Mouse (Mus musculus) heart, adult 18-20 months (tissue): ENCODE results near the gene Ripk1. TPM values are rescaled to one million over a fixed set of nuclear protein-coding genes. Genes with fewer than 3 reads are reported as not detected.
A peak's percentile ranks its signal among the peaks of the same experiment; 100 is the strongest.

Experiments used
- DNase-seq, 2 experiments: peaks; one replicate each; pipeline ENCODE4 v3.0.0; 2021 to 2022; ENCODE audit warnings: mixed read lengths in 1 of 2
- total RNA-seq, 2 experiments: library from RNA; stranded (reverse); gene quantifications; 2 replicates each; pipeline ENCODE4 v1.2.3; 2021

Ripk1 gene
- total RNA-seq, 2 experiments from 2014 or later = 6.8 to 7.2 TPM

DNA sequence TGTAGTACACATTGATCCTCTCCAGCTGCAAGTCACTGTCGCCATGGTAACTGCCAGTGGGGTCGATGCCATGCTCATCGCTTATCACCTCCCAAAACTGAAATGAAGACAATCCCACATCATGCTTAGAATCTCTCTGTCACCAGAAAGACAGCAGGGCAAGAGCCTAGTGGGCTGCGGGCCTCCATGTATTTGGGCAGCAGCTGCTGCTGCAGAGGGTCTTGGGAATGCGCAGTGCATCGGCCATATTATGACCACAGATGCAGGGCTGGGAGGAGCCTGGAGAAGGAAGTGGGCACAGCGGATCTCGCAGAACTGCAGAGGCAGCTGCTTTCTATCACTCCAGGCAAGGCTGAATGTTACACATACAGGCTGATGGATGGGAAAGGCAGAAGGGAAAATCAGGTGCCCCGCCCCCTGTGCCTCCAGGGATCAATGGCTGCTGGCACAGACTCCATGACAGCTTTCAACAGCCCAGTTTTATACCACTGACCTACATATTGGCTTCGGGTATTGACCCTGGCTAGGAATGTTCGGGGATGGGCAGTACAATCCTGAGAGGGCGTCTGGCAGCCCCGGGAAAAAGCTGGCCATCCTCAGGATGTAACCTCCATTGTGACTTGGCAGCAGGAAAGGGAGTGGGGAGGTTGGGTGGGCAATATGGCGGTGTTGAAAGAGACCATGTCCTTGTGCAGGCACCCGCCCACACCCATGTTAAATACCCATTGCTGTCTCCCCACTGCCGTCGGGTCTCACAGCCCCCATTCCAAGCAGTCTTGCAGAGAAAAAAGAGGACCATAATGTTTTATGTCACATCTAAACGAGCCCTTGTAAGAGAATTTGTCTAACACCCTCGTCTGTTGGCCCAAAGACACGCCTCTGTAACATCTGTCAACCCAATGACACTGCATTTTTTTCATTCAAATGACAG, 74.7 kb downstream of the Ripk1 start:
- DNase-seq = peak; percentile 64 to 71

DNA sequence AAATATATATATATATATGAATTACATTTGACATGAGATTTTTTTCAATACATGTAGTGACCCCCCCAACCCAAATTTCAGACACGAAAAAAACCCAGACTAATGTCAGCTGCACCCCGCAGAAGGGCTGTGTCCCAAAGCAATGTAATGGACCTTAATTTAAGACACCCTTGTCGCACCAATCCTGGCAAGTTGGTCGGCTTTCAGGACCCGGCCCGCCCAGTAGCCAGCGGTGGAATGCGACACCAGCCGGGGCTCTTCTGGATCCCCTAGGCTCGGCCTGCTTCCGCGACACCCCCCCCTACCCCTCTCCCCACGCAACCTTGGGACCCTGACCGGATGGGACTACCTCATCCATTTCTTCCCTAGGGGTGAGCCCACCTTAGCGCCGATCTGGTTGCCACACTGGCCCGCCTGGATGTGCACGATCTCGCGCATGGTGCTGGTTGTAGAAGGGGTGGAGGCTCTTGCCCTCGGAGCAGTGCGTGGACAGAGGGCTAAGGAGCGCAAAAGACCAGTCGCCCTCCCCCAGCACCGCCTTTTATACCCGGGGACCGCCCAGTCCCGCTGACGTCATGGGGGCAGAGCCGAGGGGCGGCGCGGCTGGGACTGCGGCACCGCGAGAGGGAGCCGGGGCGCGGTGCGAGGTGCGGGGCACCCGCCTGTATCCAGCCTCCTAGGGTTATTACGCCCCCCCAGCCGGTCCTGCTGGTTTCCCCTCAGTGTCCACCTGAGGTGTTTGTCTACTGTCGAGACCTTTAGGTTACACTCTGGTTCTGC, 75.5 kb downstream of the Ripk1 start, which contains the start of gene Tubb2a:
Gene Tubb2a (minus strand): TSS at position 516 of the 780 bp plus-strand sequence.
- peak; percentile 97 for DNase-seq

DNA sequence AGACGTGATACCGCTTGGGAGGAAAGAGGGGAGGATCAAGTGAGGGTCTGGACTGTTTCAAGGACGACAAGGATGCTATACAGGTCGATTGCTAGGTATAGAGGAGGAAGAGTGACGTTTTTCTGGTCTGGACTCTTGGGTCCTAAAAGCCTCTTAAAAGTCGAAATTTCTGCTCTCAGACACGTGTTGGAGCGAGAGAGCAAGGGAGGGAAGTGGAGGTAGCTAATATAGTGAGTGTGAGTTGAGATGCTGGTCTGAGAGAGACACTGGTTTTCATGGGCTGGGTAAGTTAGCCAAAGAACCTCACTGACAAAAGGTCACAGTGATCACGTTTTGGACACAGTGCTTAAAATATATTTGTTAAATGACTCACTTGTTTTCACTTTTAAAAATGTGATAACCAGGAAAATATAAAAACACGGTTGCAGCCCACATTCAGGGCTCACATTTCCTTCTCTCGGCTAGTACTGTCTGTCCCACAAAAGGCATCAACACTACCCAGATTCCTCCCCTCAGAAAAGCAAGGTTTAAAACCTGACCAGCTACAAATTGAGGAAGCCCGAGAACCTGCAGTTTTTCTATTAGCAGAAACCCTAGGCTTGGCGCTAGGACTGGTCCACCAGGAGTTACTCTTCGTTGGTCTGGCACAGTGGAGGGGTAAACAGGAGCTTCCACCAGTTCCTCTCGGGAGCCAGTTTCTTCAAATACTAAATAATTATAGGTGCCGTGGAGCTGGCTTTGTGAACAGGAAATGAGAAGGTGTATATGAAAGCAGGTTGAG, 76.5 kb downstream of the Ripk1 start:
- peak in 1 of 2 experiments; percentile 33 for DNase-seq

DNA sequence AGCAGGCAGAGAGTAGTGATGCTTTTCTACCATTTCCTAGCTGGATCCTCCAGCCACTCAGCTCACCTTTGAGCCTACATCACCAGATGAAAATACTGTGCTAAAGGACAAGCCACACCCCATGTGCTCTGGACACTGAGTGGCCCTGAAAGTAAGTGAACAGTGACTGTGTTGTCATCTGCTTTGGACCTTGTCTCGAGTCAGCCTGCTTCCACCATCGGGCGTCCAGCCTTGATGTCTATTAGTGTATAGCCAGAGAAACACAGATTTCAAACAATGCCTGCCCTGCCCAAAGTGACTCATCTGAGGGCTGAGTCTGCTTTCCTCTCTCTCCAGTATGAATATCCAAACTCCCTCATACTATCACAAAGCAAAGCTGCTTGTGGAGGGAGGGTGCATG, 77.6 kb downstream of the Ripk1 start:
- DNase-seq = no peak

DNA sequence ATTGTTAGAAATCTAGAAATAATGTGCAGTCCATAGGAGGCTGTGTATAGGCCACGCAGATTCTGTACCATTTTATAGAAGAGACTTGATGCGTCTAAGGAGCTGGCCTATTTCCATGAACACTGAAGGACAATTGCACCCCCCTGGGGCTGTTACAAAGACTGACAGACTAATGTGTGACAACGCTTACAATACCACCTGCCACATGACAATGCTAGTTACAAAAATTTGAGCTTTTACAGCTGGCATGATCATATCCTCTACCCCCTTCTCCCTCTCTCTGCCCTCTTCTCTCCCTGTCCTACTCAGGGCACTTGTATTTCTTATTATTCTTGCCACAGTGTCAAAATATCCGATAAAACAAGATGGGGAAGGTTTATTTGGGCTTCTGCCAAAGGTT, 79.8 kb downstream of the Ripk1 start:
- no peak for DNase-seq

DNA sequence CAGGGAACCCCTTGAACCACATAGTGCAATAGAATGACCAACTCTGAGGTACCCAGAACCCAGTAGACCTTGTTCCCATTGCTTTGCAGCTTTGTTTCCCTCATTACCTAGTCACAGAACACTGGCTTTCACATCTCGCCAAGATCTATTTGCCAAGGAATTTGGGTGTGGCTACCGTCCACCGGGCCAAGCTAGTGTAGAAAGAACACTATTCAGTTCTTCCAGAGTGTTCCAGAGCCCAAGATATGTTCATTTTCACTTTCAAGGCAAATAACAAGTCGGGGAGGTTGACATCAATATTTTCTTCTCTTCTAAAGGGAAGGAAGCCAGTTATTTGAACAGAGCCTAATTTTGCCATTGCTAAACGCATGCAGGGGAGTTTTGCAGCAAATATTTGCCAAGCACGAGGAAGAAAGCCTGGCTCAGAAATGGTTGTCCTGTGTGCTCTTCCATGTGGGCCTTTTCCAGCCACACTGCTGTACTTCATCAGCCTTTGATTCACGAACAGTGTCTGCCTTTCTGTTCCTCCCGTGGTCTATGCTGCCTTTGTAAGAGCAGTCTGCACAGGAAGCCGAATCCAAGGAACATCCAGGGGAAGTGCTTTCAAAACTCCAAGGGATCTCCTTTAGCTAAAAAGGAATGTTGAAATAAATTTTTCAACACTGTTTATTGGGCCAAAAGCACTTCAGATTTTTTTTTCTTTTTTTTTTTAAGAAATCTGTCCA, 82.0 kb downstream of the Ripk1 start:
- peak; percentile 81 to 91 for DNase-seq

Other genes with a start within 250 kb of the Ripk1 start
- not detected for gene Serpinb6e, start 159.0 kb upstream of the Ripk1 start, total RNA-seq
- gene Serpinb6c, start 96.7 kb upstream of the Ripk1 start, total RNA-seq = not detected
- 10 to 100 TPM; 38.3 to 41.5 TPM for gene Nqo2, start 37.7 kb upstream of the Ripk1 start, total RNA-seq
- gene Serpinb6a, start 431 bp downstream of the Ripk1 start, total RNA-seq = 100 to 1,000 TPM; 124 to 127 TPM
- 10 to 100 TPM; 32.7 to 37.2 TPM for gene Bphl, start 35.2 kb downstream of the Ripk1 start, total RNA-seq
- gene Tubb2a, start 75.6 kb downstream of the Ripk1 start, total RNA-seq = 10 to 100 TPM; 51.0 to 70.1 TPM
- 1 to 10 TPM; 4.8 to 8.6 TPM for gene Tubb2b, start 128.1 kb downstream of the Ripk1 start, total RNA-seq
- 10 to 100 TPM; 25.0 to 32.9 TPM for gene Psmg4, start 160.6 kb downstream of the Ripk1 start, total RNA-seq